Mouse (Mus musculus) MN1 (cell line): Measurements from ENCODE around the gene Ankrd34a.
"Not testable (repeated sequence)": the region's sequence is repeated elsewhere in the genome, so short reads cannot be mapped to it uniquely, and the experiment has no call there.

ENCODE experiments used
- DNase-seq: peaks from one replicate; pipeline ENCODE4 v3.0.0-alpha.2; 2016; ENCODE audit warnings: low spot score

Gene Ankrd34a

GRCm38 (mm10) chr3:96579885-96580454, 16.5 kb upstream of the Ankrd34a start:
- peak; percentile 94 for DNase-seq

- no peak for DNase-seq
Measured at GRCm38 (mm10) chr3:96581141-96581540, 15.3 kb upstream of the Ankrd34a start.

GRCm38 (mm10) chr3:96581771-96582515, 14.5 kb upstream of the Ankrd34a start:
- DNase-seq, result no peak

GRCm38 (mm10) chr3:96583386-96583785, 13.1 kb upstream of the Ankrd34a start:
- DNase-seq, result no peak

- no peak for DNase-seq
Measured at GRCm38 (mm10) chr3:96590657-96591056, 5.8 kb upstream of the Ankrd34a start.

GRCm38 (mm10) chr3:96593374-96593773, 3.1 kb upstream of the Ankrd34a start:
- DNase-seq, result peak; percentile 69

- peak; percentile 95 for DNase-seq
Measured at GRCm38 (mm10) chr3:96593790-96594560, 2.5 kb upstream of the Ankrd34a start, which contains the start of gene Polr3gl. Gene Polr3gl, minus strand, starts transcription at chr3:96594181.

- no peak for DNase-seq
Measured at GRCm38 (mm10) chr3:96594851-96595250, 1.6 kb upstream of the Ankrd34a start.

GRCm38 (mm10) chr3:96595661-96596060, 775 bp upstream of the Ankrd34a start:
- DNase-seq, result peak; percentile 60

GRCm38 (mm10) chr3:96596855-96597254, 419 bp downstream of the Ankrd34a start:
- DNase-seq, result no peak

GRCm38 (mm10) chr3:96597435-96597891, 1.0 kb downstream of the Ankrd34a start:
- DNase-seq, result no peak

GRCm38 (mm10) chr3:96598156-96599068, 2.0 kb downstream of the Ankrd34a start:
- no peak for DNase-seq

- DNase-seq, result no peak
Measured at GRCm38 (mm10) chr3:96599069-96599393, 2.6 kb downstream of the Ankrd34a start.

- no peak for DNase-seq
Measured at GRCm38 (mm10) chr3:96599411-96599810, 3.0 kb downstream of the Ankrd34a start.

GRCm38 (mm10) chr3:96600639-96601250, 4.3 kb downstream of the Ankrd34a start, which contains the start of gene Lix1l:
Gene Lix1l, plus strand, starts transcription at chr3:96601149.
- peak; percentile 97 for DNase-seq

GRCm38 (mm10) chr3:96601251-96601787, 4.9 kb downstream of the Ankrd34a start:
- DNase-seq, result peak; percentile 78

GRCm38 (mm10) chr3:96601941-96602703, 5.7 kb downstream of the Ankrd34a start:
- DNase-seq, result no peak

- DNase-seq, result no peak
Measured at GRCm38 (mm10) chr3:96602704-96603084, 6.3 kb downstream of the Ankrd34a start.

GRCm38 (mm10) chr3:96603311-96603710, 6.9 kb downstream of the Ankrd34a start:
- peak; percentile 64 for DNase-seq

GRCm38 (mm10) chr3:96606007-96606406, 9.6 kb downstream of the Ankrd34a start:
- DNase-seq, result not testable (repeated sequence)
